Mouse (Mus musculus) midbrain, embryonic 12.5 days (tissue): Measurements from ENCODE around the gene Jak1. TPM values are rescaled to one million over a fixed set of nuclear protein-coding genes. Genes with fewer than 3 reads are reported as not detected.

ENCODE experiments used
- ATAC-seq: fragments of 200-750 bp; cut with Nextera tagmentation; 2 replicates; pipeline ENCODE4 v1.8.0; 2017; ENCODE audit warnings: low read depth, moderate TSS enrichment, moderate library complexity; ENCODE audit not compliant: low FRiP score
- H3K27ac ChIP-seq: fragments of 300-500 bp; sonication (generic); replicated peaks from 2 replicates; pipeline ENCODE4 v1.5.1; 2016; ENCODE audit warnings: mild to moderate bottlenecking
- H3K27me3 ChIP-seq: fragments of 300-500 bp; sonication (generic); 2 replicates; pipeline ENCODE4 v1.6.1; 2016; ENCODE audit warnings: mild to moderate bottlenecking
- H3K36me3 ChIP-seq: fragments of 300-500 bp; sonication (generic); 2 replicates; pipeline ENCODE4 v1.6.1; 2016
- H3K4me1 ChIP-seq: fragments of 300-500 bp; sonication (generic); 2 replicates; pipeline ENCODE4 v1.6.1; 2016
- H3K4me2 ChIP-seq: fragments of 300-500 bp; sonication (generic); replicated peaks from 2 replicates; pipeline ENCODE4 v1.6.1; 2016; ENCODE audit warnings: mild to moderate bottlenecking, moderate library complexity
- H3K4me3 ChIP-seq: fragments of 300-500 bp; sonication (generic); 2 replicates; pipeline ENCODE4 v1.5.1; 2016; ENCODE audit warnings: mild to moderate bottlenecking
- H3K9ac ChIP-seq: fragments of 300-500 bp; sonication (generic); replicated peaks from 2 replicates; pipeline ENCODE4 v1.6.1; 2016; ENCODE audit warnings: mild to moderate bottlenecking, moderate library complexity
- H3K9me3 ChIP-seq: fragments of 300-500 bp; sonication (generic); 2 replicates; pipeline ENCODE4 v1.6.1; 2016; ENCODE audit warnings: mild to moderate bottlenecking
- WGBS: fragments of 180-500 bp; shearing (Covaris S2); methylation state at CpG from one replicate; pipeline ENCODE4 v1.1.7; 2016; 5-methylcytosine and 5-hydroxymethylcytosine counted together
- polyA plus RNA-seq: library from polyadenylated mRNA; unstranded; fragments of >200 nt; fragmentation: Nextera tagmentation; extraction: Ambion mirVana; gene quantifications from 2 replicates; pipeline ENCODE4 v1.2.1, GENCODE M21; 2016

The Jak1 gene
- polyA plus RNA-seq, 1 experiment from 2014 or later, result 52.6 TPM

DNA sequence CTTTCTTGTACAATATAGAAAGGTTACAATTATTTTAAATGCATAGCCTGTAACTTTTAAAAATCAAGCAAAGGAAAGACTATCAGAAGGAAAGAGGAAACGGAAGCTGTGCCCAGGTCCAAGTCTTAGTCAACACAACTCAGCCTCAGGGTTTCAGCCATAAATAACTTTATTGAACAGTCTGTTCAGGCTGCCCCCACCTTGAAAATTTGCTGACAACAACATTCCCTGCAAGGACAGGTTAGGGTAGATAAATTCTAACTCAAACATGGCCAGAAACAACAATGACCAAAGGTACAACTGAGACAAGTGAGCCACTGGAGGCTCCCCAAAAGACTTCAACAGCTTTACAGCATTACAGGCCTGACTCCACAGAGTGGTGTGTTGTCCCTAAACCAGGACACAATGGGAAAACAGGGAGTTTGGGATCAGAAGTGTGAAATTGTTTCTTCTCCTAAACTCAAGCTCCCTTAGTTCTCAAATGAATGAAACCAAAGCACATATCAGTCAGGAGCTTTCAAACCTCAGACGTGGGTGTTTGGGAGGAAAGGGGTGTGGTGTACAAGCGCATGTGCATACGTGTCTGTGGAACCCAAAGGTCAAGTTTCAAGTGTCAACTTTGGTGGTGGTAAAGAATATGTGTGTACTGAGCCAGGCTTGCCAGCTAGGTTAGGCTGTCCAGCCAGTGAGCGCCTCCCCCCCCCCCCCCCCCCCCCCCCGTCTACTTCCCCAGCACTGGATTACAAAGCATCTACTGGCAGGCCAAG lies 14.9 kb downstream of the Jak1 start:
- 75% methylated on average over 4 of the region's 6 CpGs for WGBS
- no peak overlapping the region for H3K9ac ChIP-seq
- no peaks in the 10 kb centered on the region for H3K27me3 ChIP-seq
- H3K4me3 ChIP-seq, result no peak overlapping the region
- no peaks in the 10 kb centered on the region for H3K4me1 ChIP-seq
- H3K36me3 ChIP-seq, result no peaks in the 10 kb centered on the region
- ATAC-seq, result no peak
- H3K4me2 ChIP-seq, result no peak overlapping the region
- H3K27ac ChIP-seq, result no peak overlapping the region
- no peaks in the 10 kb centered on the region for H3K9me3 ChIP-seq

DNA sequence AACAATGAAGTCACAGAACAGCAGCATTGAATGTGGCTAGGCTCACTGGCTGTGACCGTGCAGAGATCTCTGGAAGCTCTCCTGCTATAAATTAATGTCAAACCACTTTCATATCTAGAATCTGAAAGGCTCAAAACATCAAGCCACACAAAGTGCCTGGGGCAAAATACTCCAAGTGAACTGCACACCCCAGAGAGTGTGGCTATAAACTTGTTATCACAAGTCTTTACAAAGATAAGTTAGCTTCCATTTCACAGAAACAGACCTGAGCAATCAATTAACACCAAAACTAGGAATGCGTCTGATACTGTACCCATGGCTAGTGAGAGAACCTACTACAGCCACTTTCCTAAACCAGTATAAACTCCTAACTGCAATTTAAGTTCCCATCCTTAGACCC lies 17.7 kb downstream of the Jak1 start:
- H3K4me2 ChIP-seq, result no peak overlapping the region
- no peaks in the 10 kb centered on the region for H3K9me3 ChIP-seq
- WGBS, result 85% methylated on average over 2 of the region's 2 CpGs
- peaks cover 2% of the 10 kb centered on the region; the same call in 1 of the 2 replicates for H3K4me1 ChIP-seq
- no peak overlapping the region for H3K4me3 ChIP-seq
- no peak overlapping the region for H3K9ac ChIP-seq
- H3K27ac ChIP-seq, result no peak overlapping the region
- no peaks in the 10 kb centered on the region for H3K36me3 ChIP-seq
- ATAC-seq, result no peak
- no peaks in the 10 kb centered on the region for H3K27me3 ChIP-seq

DNA sequence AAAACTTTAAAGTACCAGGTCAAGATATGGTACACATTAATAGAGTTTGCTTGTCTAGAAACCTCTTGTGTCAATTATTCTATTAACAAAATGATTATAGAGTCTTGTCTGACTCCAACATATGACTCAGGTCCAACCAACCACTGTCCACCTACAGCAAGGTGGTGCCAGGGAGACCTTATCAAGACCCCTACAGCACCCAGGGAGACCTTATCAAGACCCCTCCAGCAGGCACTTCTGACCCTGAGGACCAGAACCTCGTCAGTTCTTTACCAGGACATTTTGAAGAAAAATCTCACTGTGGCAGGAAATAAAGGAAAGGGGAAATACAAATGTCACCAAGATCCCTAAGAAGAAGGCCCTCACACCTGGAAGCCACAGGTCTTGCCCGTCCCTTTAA lies 18.5 kb downstream of the Jak1 start:
- no peak for ATAC-seq
- WGBS, result 66% methylated on average over 2 of the region's 2 CpGs
- H3K9ac ChIP-seq, result no peak overlapping the region
- H3K4me1 ChIP-seq, result peaks cover 2% of the 10 kb centered on the region; the same call in 1 of the 2 replicates
- H3K4me2 ChIP-seq, result no peak overlapping the region
- H3K4me3 ChIP-seq, result no peak overlapping the region
- H3K27ac ChIP-seq, result no peak overlapping the region
- H3K9me3 ChIP-seq, result no peaks in the 10 kb centered on the region
- H3K27me3 ChIP-seq, result no peaks in the 10 kb centered on the region
- no peaks in the 10 kb centered on the region for H3K36me3 ChIP-seq

DNA sequence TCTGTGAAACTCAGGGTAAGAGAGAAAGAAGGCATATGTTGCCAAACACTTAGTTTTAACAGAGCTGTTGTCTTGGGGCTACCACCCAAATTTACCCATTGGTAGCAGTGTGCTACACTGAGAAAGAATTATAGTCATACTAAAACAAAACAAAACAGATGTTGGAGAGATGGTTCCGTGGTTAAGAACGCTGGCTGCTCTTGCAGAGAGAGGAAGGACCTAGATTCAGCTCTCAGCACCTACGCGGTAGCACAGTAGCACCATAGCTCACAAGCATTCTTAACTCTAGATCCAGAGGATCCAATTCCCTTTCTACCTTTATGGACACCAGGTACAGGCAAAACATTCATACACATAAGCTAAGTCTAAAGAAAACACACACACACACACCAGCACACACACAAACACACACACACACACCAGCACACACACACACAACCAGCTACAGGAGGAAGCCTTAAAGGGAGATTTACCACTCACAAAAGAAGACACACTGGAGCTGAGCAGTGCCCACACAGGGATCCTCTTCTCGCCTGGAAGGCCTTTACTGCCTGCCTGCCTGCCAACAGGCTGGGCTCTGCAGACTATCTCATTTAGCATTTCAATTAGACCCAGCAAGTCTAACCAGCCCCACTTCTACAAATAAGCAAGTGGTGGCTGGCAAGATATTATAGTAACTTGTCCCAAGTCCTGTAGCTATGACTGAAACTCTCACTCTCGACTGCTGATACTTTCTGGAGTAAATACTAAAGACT lies 20.6 kb downstream of the Jak1 start:
- WGBS, result 80% methylated on average over 6 of the region's 6 CpGs

DNA sequence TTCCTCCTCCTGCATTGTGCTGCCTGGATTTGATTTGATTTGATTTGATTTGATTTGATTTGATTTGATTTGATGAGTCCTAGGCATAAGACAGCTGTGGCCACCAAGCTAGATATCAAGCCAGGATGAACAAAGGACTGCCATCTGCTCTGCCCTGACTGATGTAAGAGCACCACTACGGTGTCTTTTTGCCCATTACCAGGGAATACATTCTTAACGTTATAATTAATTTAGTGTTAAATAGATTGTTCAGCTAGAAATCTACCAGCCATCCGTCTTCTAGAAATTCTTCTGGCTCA lies 24.3 kb downstream of the Jak1 start:
- no peaks in the 10 kb centered on the region for H3K9me3 ChIP-seq
- WGBS, result 80% methylated on average over 3 of the region's 3 CpGs
- ATAC-seq, result no peak
- H3K27ac ChIP-seq, result no peak overlapping the region
- H3K9ac ChIP-seq, result no peak overlapping the region
- no peak overlapping the region for H3K4me3 ChIP-seq
- H3K4me2 ChIP-seq, result no peak overlapping the region
- peaks cover 4% of the 10 kb centered on the region for H3K4me1 ChIP-seq
- H3K27me3 ChIP-seq, result no peaks in the 10 kb centered on the region
- H3K36me3 ChIP-seq, result no peaks in the 10 kb centered on the region

More for the DNA sequence above, 20.6 kb downstream of the Jak1 start:
- peaks cover 4% of the 10 kb centered on the region for H3K4me1 ChIP-seq
- H3K36me3 ChIP-seq, result no peaks in the 10 kb centered on the region
- no peak for ATAC-seq
- H3K27me3 ChIP-seq, result no peaks in the 10 kb centered on the region
- no peak overlapping the region for H3K9ac ChIP-seq
- no peaks in the 10 kb centered on the region for H3K9me3 ChIP-seq
- no peak overlapping the region for H3K4me2 ChIP-seq
- H3K27ac ChIP-seq, result no peak overlapping the region
- no peak overlapping the region for H3K4me3 ChIP-seq

DNA sequence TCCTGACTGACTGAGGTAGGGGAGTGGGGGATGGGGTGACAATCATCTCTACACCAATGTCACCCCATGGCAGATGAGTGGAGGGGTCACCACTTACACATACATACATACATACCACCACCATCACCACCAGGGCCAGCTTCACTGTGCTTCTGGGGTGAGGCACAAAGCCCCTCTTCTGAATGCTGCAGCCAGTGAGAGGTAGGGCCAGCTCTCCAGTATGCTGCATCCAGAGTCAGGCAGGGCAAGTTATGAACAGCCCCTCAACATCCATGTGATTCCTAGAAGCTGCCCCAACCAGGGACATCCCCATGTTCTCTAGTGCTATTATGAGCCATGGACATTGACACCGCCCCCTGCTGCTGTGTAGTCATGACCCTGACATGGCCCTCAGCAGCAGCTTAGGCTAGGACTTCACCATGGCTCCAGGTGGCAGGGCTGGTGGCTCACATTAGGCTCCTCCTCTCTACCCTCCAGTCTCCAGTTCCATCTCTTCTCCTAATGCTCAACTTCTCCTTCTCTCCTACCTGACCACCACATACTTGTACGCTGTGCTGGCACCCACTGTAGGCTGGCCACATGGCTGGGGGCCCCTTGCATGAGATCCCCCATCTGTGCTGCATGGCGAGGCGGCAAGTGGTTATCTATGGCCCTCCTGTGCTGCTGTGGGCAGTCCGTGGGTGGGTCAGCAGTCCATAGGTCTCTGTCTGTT lies 24.8 kb downstream of the Jak1 start:
- no peak for ATAC-seq
- H3K9ac ChIP-seq, result no peak overlapping the region
- peaks cover 4% of the 10 kb centered on the region for H3K4me1 ChIP-seq
- H3K27ac ChIP-seq, result no peak overlapping the region
- H3K36me3 ChIP-seq, result no peaks in the 10 kb centered on the region
- no peak overlapping the region for H3K4me3 ChIP-seq
- H3K4me2 ChIP-seq, result no peak overlapping the region
- H3K27me3 ChIP-seq, result no peaks in the 10 kb centered on the region
- no peaks in the 10 kb centered on the region for H3K9me3 ChIP-seq
- 87% methylated on average over 5 of the region's 5 CpGs for WGBS

DNA sequence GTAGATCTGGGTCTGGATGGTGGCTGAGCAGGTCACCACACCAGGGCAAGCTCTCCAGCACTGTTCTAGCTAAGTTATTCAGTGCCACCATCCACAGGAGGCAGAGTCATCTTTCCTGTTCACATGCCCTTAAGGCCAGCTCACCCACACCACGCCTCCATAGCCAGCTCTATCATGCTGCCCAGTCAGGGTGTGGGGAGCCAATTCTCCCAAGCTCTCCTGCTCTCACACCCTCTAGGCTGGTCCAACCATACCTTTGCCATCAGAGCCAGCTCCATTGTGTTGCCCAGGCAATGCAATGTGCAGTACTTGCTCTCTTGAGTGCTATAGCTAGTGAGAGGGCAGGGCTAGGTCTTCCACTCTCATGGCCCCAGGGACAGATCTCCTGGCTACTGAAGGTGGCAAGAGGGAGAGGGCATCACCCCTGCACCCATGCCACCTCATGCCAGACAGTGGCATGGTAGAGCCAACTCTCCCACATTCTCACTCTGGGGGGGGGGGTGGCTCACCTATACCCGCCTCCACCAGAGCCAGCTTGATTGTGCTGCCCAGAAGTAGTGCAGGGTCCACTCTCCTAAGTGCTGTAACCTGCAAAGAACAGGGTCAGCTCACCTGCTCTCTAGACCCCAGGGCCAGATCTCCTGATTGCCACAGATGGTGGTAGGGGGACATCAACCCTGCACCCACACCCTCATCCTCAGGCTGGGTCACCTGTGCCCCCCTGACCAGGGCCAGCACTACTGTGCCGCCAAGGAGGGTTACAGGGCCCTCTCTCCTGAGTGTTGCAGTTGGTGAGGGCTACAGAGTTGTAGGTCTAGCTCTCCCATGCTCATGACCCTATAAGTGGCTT lies 25.5 kb downstream of the Jak1 start:
- no peaks in the 10 kb centered on the region for H3K27me3 ChIP-seq
- no peaks in the 10 kb centered on the region for H3K9me3 ChIP-seq
- no peak; the same call in 1 of the 2 replicates for ATAC-seq
- no peaks in the 10 kb centered on the region for H3K36me3 ChIP-seq
- H3K4me3 ChIP-seq, result no peak overlapping the region
- 90% methylated on average over 3 of the region's 3 CpGs for WGBS
- no peak overlapping the region for H3K9ac ChIP-seq
- no peak overlapping the region for H3K27ac ChIP-seq
- no peak overlapping the region for H3K4me2 ChIP-seq
- peaks cover 3% of the 10 kb centered on the region for H3K4me1 ChIP-seq

DNA sequence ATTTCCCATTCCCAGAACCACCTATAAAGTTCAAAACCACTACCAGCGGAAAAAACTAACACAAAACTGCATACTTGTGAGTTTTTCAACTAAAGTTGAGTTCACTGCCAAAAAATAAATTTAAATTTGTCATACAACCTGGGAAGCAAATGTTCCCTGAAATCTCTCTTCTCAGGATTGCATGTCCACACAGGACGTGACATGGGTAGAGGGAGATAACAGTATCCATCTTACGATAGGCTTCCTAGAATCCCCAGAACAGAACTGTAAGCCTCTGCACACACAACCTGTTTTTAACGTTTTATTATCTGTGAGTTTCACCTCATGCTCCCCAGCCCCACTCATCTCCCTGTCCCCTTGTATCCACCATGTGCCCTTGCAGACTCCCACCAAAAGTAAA lies 26.5 kb downstream of the Jak1 start:
- no peak overlapping the region for H3K9ac ChIP-seq
- WGBS, result 90% methylated on average over 4 of the region's 4 CpGs
- no peaks in the 10 kb centered on the region for H3K27me3 ChIP-seq
- H3K27ac ChIP-seq, result no peak overlapping the region
- no peaks in the 10 kb centered on the region for H3K9me3 ChIP-seq
- H3K36me3 ChIP-seq, result no peaks in the 10 kb centered on the region
- no peak overlapping the region for H3K4me3 ChIP-seq
- H3K4me2 ChIP-seq, result no peak overlapping the region
- ATAC-seq, result no peak
- peaks cover 2% of the 10 kb centered on the region; the same call in 1 of the 2 replicates for H3K4me1 ChIP-seq

DNA sequence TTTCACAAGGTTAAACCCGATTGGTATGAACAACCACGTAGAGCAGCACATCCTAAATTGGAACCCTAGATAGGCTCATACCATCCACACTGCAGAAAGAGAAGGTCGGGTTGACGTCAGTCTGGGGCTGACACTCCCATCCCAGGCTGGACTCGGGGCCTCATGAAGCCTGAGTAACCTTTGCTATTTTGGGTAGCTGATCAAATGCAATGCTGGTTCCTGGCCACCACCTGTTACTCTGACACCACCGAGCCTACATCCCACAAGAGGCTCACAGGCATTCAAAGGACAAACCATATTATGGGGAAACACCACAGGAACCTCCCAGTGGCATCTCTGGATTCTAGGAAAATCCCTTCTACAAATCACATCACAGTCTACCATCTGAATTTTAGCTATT lies 28.3 kb downstream of the Jak1 start:
- 88% methylated on average over 6 of the region's 6 CpGs for WGBS
- H3K9ac ChIP-seq, result no peak overlapping the region

DNA sequence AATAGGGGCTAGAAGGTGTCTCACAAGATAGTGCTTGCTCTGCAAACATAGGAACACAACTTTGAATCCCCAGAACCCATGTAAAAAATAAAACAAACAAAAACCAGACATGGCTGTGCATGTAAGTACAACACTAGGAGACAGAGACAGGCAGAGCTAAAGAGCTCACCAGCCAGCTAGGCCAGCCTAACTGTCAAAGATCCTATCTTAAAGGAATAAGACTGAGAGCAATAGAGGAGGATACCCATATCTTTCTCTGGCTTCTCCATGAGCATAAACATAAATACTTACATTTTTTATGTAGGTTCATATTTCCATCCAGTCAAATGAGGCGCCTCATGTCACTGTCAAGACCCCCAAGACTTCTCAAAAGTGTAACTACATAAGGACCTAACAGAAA lies 29.1 kb downstream of the Jak1 start:
- Histone ChIP-seq H3K27me3 (no peaks in the 10 kb centered on the region), H3K36me3 (no peaks in the 10 kb centered on the region), H3K27ac (no peak overlapping the region), H3K4me1 (peaks cover 2% of the 10 kb centered on the region; the same call in 1 of the 2 replicates), H3K9me3 (no peaks in the 10 kb centered on the region), H3K4me3 (no peak overlapping the region), H3K4me2 (no peak overlapping the region), H3K9ac (no peak overlapping the region)
- WGBS, result 97% methylated on average over 1 of the region's 1 CpGs
- no peak for ATAC-seq

More for the DNA sequence above, 28.3 kb downstream of the Jak1 start:
- Histone ChIP-seq H3K36me3 (no peaks in the 10 kb centered on the region), H3K9me3 (no peaks in the 10 kb centered on the region), H3K4me3 (no peak overlapping the region), H3K4me2 (no peak overlapping the region), H3K27ac (no peak overlapping the region), H3K4me1 (peaks cover 2% of the 10 kb centered on the region; the same call in 1 of the 2 replicates), H3K27me3 (no peaks in the 10 kb centered on the region)
- no peak for ATAC-seq

DNA sequence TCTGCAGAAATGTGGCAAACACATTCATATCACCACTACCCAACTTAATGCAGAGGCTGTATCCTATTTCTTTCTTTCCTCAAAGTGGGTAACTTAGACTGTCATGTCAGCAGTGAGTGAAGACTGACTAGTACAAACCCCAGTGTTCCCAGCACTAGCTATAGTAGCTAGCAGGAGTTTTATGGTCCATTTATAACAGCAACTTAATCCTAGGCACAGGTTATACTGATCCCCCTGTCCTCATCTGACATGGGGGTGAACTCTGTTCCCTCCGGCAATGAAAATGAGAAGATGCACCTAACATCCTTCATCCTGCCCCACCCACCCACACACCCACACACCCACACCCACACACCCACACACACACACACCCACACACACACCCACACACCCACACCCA lies 30.3 kb downstream of the Jak1 start:
- Histone ChIP-seq H3K4me3 (no peak overlapping the region), H3K4me1 (no peaks in the 10 kb centered on the region), H3K36me3 (no peaks in the 10 kb centered on the region), H3K9ac (no peak overlapping the region), H3K4me2 (no peak overlapping the region), H3K9me3 (no peaks in the 10 kb centered on the region), H3K27me3 (no peaks in the 10 kb centered on the region), H3K27ac (no peak overlapping the region)
- no peak for ATAC-seq
- whole genome bisulfite sequencing, result 95% methylated on average over 1 of the region's 1 CpGs
